Mouse (Mus musculus): ENCODE measurements around the gene Cbx1. TPM values are rescaled to one million over a fixed set of nuclear protein-coding genes. Genes with fewer than 3 reads are reported as not detected.

Gene Cbx1
- polyA plus RNA-seq, 1 experiment from 2014 or later, result 66.0 TPM

DNA sequence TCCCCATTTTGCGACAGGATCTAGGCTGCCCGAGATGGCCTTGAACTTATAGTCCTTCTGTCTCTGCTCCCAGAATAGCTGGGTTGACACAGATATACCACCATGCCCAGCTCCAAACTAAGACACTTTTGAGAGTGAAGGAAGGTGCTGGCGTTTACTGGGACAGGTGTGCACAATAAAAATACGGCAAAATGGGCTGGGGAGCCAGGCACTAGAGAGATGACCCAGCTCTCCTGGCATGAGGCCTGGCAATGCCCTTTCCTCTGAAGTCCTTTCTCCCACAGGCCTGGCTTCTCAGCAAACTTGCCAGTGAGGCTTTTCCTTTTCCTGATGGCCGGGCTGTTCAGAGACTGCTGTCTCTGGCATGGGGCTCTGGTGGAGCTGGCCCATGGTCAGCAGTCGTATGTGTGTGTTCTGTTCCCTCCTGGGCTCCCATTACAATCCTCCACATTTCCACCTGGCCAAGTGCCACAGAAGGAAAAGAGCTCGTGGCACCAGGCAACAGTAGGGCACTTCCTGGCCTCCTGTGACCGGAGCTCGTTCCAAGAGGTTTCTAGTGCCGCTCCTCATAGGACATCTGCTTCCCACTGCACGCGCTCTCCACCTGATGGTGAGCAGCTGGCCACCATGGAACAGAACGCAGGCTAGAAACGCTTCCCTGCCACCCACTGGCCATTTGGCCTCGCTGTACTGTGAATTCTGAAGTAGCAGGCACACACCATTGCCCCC, 26.0 kb upstream of the Cbx1 start:
- no peak overlapping the region for H3K4me3 ChIP-seq
- no peaks in the 10 kb centered on the region for H3K27me3 ChIP-seq
- peaks cover 60% of the 10 kb centered on the region for H3K4me1 ChIP-seq (replicated peaks)
- no peak overlapping the region for H3K9ac ChIP-seq
- 50% methylated on average over 15 of the region's 15 CpGs for WGBS
- no peaks in the 10 kb centered on the region for H3K36me3 ChIP-seq
- peak; percentile 41; the same call in 1 of the 2 replicates for ATAC-seq (ENCODE audit: low FRiP score, low read depth)
- no peaks in the 10 kb centered on the region for H3K9me3 ChIP-seq
- peak overlapping the region; percentile 70 for H3K27ac ChIP-seq (replicated peaks)
- H3K4me2 ChIP-seq, result no peak overlapping the region

DNA sequence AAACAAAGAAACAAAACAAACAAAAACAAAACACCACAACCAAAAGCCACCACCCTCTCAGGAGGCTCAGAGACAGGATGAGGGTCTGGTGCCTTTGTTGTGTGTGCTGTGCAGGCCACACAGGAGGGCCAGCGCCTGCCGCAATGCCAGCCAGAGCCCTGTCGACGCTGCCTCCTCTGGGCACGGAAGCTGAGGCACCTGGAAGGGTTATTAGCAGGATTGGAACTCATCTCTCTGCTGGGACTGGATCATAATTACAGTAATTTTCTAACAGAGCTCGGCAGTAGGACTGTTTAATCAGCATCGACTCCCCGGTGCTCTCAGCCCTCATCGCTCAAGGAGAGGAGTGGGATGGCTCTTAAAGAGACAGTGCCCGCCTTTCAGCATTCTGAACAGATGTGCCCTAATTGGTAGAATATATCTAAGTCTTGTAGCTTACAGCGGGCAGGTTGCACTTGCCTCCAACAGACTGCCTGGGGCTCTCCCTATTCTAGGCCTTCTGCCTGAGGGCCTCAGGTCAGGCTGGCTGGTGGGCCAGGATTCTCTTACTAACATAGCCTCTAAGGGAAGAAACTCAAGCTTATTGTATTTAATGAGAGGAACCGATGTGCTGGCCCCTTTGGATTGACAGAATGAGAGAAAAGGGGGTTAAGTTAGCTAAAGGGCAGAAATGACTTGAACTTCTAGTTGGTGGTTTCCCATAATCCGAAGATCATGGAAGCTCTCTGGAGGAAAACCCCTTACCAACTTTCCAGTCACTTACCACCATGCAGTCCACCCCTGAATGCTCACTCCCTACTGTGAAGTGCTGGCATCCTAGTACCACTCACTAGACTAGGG, 24.2 kb upstream of the Cbx1 start:
- H3K27me3 ChIP-seq, result no peaks in the 10 kb centered on the region
- WGBS, result 24% methylated on average over 13 of the region's 13 CpGs
- ATAC-seq (ENCODE audit: low FRiP score, low read depth), result peak; percentile 33; the same call in 1 of the 2 replicates
- H3K4me1 ChIP-seq (replicated peaks), result peaks cover 69% of the 10 kb centered on the region
- H3K9me3 ChIP-seq, result no peaks in the 10 kb centered on the region
- peak overlapping the region; percentile 82 for H3K27ac ChIP-seq (replicated peaks)
- H3K4me2 ChIP-seq, result peak overlapping the region; percentile 35
- no peak overlapping the region for H3K4me3 ChIP-seq
- peaks cover 14% of the 10 kb centered on the region for H3K36me3 ChIP-seq
- H3K9ac ChIP-seq, result no peak overlapping the region

GRCm38 (mm10) chr11:96765645-96766044, 23.3 kb upstream of the Cbx1 start:
- Histone ChIP-seq H3K27me3 (no peaks in the 10 kb centered on the region), H3K36me3 (peaks cover 22% of the 10 kb centered on the region), H3K9me3 (no peaks in the 10 kb centered on the region), H3K9ac (no peak overlapping the region), H3K4me2 (no peak overlapping the region), H3K4me1 (replicated peaks) (peaks cover 69% of the 10 kb centered on the region), H3K4me3 (no peak overlapping the region), H3K27ac (replicated peaks) (peak overlapping the region; percentile 82)
- ATAC-seq (ENCODE audit: low FRiP score, low read depth), result no peak
- WGBS, result 81% methylated on average over 7 of the region's 7 CpGs

- WGBS, result 60% methylated on average over 12 of the region's 12 CpGs
- no peaks in the 10 kb centered on the region for H3K9me3 ChIP-seq
- no peak overlapping the region for H3K4me3 ChIP-seq
- H3K9ac ChIP-seq, result no peak overlapping the region
- H3K4me1 ChIP-seq (replicated peaks), result peaks cover 69% of the 10 kb centered on the region
- H3K27ac ChIP-seq (replicated peaks), result peak overlapping the region; percentile 82
- H3K4me2 ChIP-seq, result peak overlapping the region; percentile 11; the same call in 1 of the 2 replicates
- H3K36me3 ChIP-seq, result peaks cover 29% of the 10 kb centered on the region
- no peaks in the 10 kb centered on the region for H3K27me3 ChIP-seq
- no peak for ATAC-seq (ENCODE audit: low FRiP score, low read depth)
These were observed 22.4 kb upstream of the Cbx1 start for GRCm38 (mm10) chr11:96766555-96766954.

- ATAC-seq (ENCODE audit: low FRiP score, low read depth), result peak; percentile 76
- no peaks in the 10 kb centered on the region for H3K9me3 ChIP-seq
- 14% methylated on average over 7 of the region's 7 CpGs for WGBS
- peak overlapping the region; percentile 82 for H3K27ac ChIP-seq (replicated peaks)
- no peak overlapping the region for H3K4me3 ChIP-seq
- no peaks in the 10 kb centered on the region for H3K27me3 ChIP-seq
- H3K4me2 ChIP-seq, result peak overlapping the region; percentile 11; the same call in 1 of the 2 replicates
- peaks cover 35% of the 10 kb centered on the region for H3K36me3 ChIP-seq
- H3K9ac ChIP-seq, result no peak overlapping the region
- peaks cover 66% of the 10 kb centered on the region for H3K4me1 ChIP-seq (replicated peaks)
These were observed 21.8 kb upstream of the Cbx1 start for GRCm38 (mm10) chr11:96767096-96767495.

GRCm38 (mm10) chr11:96768240-96768639, 20.7 kb upstream of the Cbx1 start:
- peaks cover 44% of the 10 kb centered on the region for H3K36me3 ChIP-seq
- peak overlapping the region; percentile 82 for H3K27ac ChIP-seq (replicated peaks)
- H3K27me3 ChIP-seq, result no peaks in the 10 kb centered on the region
- no peak overlapping the region for H3K9ac ChIP-seq
- H3K4me2 ChIP-seq, result no peak overlapping the region
- no peak overlapping the region for H3K4me3 ChIP-seq
- no peak for ATAC-seq (ENCODE audit: low FRiP score, low read depth)
- peaks cover 56% of the 10 kb centered on the region for H3K4me1 ChIP-seq (replicated peaks)
- H3K9me3 ChIP-seq, result no peaks in the 10 kb centered on the region
- 64% methylated on average over 9 of the region's 9 CpGs for WGBS

GRCm38 (mm10) chr11:96771274-96771975, 17.5 kb upstream of the Cbx1 start:
- Histone ChIP-seq H3K27ac (replicated peaks) (no peak overlapping the region), H3K4me3 (no peak overlapping the region), H3K36me3 (peaks cover 44% of the 10 kb centered on the region), H3K27me3 (no peaks in the 10 kb centered on the region), H3K9ac (no peak overlapping the region), H3K4me2 (no peak overlapping the region), H3K9me3 (no peaks in the 10 kb centered on the region), H3K4me1 (replicated peaks) (peaks cover 50% of the 10 kb centered on the region)
- no peak for ATAC-seq (ENCODE audit: low FRiP score, low read depth)
- WGBS, result 95% methylated on average over 9 of the region's 9 CpGs

- Histone ChIP-seq H3K9me3 (no peaks in the 10 kb centered on the region), H3K9ac (no peak overlapping the region), H3K4me3 (no peak overlapping the region), H3K27me3 (no peaks in the 10 kb centered on the region), H3K4me1 (replicated peaks) (peaks cover 46% of the 10 kb centered on the region), H3K27ac (replicated peaks) (no peak overlapping the region), H3K36me3 (peaks cover 44% of the 10 kb centered on the region), H3K4me2 (no peak overlapping the region)
- 92% methylated on average over 9 of the region's 9 CpGs for WGBS
- no peak for ATAC-seq (ENCODE audit: low FRiP score, low read depth)
These were observed 16.5 kb upstream of the Cbx1 start for GRCm38 (mm10) chr11:96772413-96772812.

GRCm38 (mm10) chr11:96774536-96774935, 14.4 kb upstream of the Cbx1 start:
- Histone ChIP-seq H3K27ac (replicated peaks) (peak overlapping the region; percentile 84), H3K4me2 (peak overlapping the region; percentile 77), H3K27me3 (no peaks in the 10 kb centered on the region), H3K4me3 (peak overlapping the region; percentile 73), H3K4me1 (replicated peaks) (peaks cover 34% of the 10 kb centered on the region), H3K9ac (no peak overlapping the region), H3K9me3 (no peaks in the 10 kb centered on the region), H3K36me3 (peaks cover 30% of the 10 kb centered on the region)
- WGBS, result 76% methylated on average over 3 of the region's 3 CpGs
- no peak for ATAC-seq (ENCODE audit: low FRiP score, low read depth)

GRCm38 (mm10) chr11:96775063-96775462, 13.9 kb upstream of the Cbx1 start:
- peaks cover 34% of the 10 kb centered on the region for H3K4me1 ChIP-seq (replicated peaks)
- H3K27ac ChIP-seq (replicated peaks), result peak overlapping the region; percentile 84
- peak overlapping the region; percentile 73 for H3K4me3 ChIP-seq
- H3K9me3 ChIP-seq, result no peaks in the 10 kb centered on the region
- WGBS, result 70% methylated on average over 8 of the region's 8 CpGs
- peaks cover 27% of the 10 kb centered on the region for H3K36me3 ChIP-seq
- 0 out of 2 replicates have a peak, but pooled peaks have one; percentile 4 for ATAC-seq (ENCODE audit: low FRiP score, low read depth)
- 0 out of 2 replicates have a peak overlapping the region, but pooled peaks have one; percentile 70 for H3K9ac ChIP-seq
- peak overlapping the region; percentile 77 for H3K4me2 ChIP-seq
- H3K27me3 ChIP-seq, result no peaks in the 10 kb centered on the region

DNA sequence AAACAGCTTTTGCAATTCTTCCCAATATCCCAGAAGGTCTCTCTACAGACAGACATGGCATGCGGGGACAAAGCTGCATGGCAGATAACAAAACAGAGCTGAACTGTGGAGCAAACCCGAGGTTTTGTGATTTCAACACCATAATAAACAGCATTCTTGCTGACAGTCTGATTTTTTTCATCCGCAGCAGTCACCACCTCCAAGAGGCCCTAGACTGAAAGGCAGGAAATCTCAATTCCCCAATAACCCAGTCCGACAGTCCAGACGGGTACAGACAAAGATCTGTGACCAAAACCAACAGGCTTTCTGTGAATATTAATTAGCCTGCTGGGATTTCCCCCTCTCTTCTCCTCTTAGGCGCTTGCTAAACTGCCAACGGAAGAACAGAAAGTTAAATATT, 13.3 kb upstream of the Cbx1 start:
- Histone ChIP-seq H3K4me3 (peak overlapping the region; percentile 73), H3K27ac (replicated peaks) (peak overlapping the region; percentile 84)
- 61% methylated on average over 7 of the region's 7 CpGs for WGBS

More for the DNA sequence above, 13.3 kb upstream of the Cbx1 start:
- peak overlapping the region; percentile 70; the same call in 1 of the 2 replicates for H3K9ac ChIP-seq
- ATAC-seq (ENCODE audit: low FRiP score, low read depth), result no peak
- peak overlapping the region; percentile 77 for H3K4me2 ChIP-seq
- no peaks in the 10 kb centered on the region for H3K27me3 ChIP-seq
- no peaks in the 10 kb centered on the region for H3K9me3 ChIP-seq
- H3K36me3 ChIP-seq, result peaks cover 21% of the 10 kb centered on the region
- peaks cover 34% of the 10 kb centered on the region for H3K4me1 ChIP-seq (replicated peaks)
